Mouse (Mus musculus) gonadal fat pad, adult 2 months (tissue): ENCODE measurements around the gene Dnah9. TPM values are rescaled to one million over a fixed set of nuclear protein-coding genes. Genes with fewer than 3 reads are reported as not detected.

ENCODE experiments used
- DNase-seq: peaks from one replicate; pipeline ENCODE4 v3.0.0-alpha.2; 2012; ENCODE audit warnings: low read depth
- polyA plus RNA-seq: library from polyadenylated mRNA; depleted of rRNA; stranded (reverse); fragments of >200 nt; gene quantifications from 2 replicates; pipeline ENCODE4 v1.2.3, GENCODE M21; 2012

Gene Dnah9
- polyA plus RNA-seq, 1 experiment = 0.69 TPM

DNA sequence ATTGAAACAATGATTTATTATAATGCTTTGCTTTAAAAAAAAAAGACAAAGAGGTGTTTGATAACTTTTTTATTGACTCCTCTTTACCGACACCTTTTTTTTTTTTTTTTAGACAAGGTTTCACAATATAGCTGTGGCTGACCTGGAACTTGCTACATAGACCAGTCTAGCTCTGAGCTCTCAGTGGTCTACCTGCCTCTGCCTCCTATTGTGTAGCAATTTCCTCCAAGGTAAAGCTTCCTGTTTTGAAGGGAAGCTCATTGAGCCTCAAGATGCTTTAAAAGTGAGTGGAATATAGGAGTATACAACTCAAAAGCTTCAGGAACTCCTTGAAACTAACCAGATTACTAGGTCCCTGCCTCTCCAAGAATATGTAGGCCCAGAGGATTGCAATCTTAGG, 372.5 kb downstream of the Dnah9 start:
- DNase-seq = no peak

DNA sequence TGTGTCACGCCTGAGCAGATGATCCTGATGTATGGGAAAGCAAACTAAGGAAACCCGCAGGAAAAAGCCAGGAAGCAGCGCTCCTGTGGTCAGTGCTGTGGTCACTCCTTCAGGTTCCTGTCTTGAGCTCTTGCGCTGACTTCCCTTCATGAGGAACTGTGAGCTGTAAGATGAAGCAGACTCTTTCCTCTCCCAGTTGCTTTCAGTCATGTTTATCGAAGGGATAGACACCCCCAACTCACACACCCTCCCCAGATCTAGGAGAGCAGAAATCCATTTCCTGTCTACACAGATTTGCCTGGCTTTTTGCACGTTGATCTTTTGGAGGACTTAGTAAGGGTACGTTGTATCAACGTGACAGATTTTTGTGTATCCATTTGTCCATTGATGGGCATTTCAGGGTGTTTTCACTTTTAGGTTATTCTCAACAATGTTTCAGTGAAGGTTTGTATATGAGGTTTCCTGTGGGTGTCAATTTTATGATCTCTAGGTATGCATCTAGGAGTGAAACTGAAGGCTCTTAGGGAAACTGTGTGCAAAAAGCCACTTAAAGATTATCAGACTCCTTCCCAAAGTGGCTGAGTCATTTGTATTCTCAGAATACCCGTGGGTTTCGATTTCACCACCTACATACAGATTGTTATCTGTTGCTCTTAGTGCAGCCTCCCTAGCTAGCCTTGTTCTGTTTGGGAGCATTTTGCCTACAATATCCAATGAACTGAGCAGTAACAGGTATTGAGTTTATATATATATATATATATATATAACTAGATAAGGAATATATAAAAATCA, 373.7 kb downstream of the Dnah9 start:
- no peak for DNase-seq

DNA sequence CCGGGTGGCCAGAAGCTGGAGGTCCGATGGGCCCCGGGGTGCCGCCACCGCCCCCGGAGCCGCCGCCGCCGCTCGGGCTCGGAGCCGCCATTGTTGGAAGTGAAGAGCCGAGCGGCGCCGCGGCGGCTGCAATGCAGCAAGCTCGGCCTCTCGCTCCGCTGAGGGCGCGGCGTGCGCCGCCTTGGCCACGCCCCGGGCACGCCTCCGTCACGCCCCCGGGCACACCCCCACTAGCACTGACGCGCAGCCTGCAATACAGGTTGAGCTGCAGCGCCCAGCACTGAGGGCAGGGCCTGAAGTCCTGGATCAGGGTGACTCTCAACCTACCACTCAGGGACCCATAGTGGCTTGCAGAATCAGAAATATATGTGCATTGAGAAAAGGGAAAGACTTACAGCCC, 380.2 kb downstream of the Dnah9 start, which contains the start of gene Map2k4:
TSS of gene Map2k4 (minus strand) at position 144 of the 400 bp plus-strand sequence.
- DNase-seq = no peak

DNA sequence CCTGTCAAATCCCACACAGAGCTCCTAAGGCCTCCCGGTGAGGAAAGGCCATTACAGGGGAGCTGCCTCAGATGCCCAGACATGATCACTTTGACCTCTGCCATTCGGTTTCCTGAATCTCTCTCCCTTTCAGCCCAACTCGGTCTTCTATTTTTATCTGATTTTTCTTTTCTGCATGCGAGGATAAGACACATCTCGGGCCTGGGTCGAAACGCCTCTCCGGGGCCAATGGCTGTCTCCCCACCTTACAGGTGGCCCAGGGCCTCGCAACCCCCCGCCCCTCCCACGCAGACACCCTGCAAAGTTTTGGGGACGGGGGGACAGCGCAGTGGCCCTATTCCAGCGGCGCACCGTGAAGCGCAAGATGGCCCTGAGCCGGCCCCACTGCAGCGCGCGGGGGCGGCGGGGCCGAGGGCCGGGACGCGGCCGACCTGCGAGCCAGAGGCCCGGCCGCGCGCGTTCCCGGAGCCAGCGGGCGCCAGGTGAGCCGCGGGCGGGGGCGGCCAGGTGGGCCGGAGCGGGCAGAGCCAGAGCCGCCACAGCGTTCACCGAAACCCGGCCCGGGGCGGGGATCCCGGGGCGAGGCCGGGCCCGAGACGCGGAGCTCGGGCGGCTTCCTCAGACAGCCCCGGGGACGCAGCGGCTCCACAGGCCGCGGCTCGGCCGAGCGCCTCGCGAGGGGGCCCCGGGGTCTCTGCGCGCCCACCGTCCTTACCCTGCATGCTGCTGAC, 380.8 kb downstream of the Dnah9 start:
- no peak for DNase-seq

DNA sequence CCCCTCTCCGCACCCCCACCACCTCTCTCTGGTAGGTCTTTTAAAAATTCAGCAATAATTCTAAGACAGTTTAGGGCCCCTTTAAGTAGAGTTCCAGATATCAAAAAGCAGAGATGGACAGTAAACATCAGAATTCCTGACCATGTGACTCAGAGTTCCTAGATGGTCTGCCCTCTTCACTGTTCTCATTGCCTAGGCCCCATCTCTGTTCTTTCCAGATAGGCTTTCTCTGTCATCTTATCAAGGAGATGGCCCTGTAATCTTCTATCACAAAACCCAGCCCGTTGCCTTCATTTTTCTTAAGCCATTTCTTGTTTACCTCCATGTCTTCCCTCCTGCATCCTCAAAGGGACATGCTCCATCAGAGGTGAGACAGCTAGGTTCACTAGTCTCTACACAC, 382.2 kb downstream of the Dnah9 start:
- DNase-seq = no peak

DNA sequence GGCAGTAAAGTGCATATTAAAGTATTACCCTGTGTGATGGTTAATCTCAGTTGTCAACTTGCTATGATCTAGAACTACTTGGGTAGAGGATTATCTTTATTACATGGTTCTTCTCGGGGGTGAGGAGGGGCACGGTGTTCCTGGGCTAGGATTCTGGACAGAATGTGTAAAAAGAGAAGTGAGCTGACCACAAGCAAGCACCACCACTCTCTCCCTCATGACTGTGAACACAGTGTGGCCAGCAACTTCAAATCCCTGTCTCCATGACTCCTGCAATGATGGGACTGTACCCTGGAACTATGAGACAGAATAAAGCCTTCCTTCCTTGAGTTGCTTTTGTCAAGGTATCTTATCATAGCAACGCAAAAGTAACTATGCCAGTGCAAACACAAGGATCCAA, 386.8 kb downstream of the Dnah9 start:
- no peak for DNase-seq
